Mouse (Mus musculus) brain, embryonic 14.5 days (tissue): ENCODE data around the gene Limch1. TPM values are rescaled to one million over a fixed set of nuclear protein-coding genes. Genes with fewer than 3 reads are reported as not detected.

Source experiments
- DNase-seq: peaks from one replicate; pipeline ENCODE4 v3.0.0-alpha.2; 2011; ENCODE audit warnings: low read depth
- CTCF ChIP-seq: fragments of 200-500 bp; IDR thresholded peaks from 2 replicates; pipeline ENCODE4 v1.5.1; 2012; ENCODE audit warnings: inconsistent platforms, mild to moderate bottlenecking, moderate library complexity, borderline replicate concordance; ENCODE audit not compliant: insufficient read depth, insufficient read length; ENCODE audit errors: extremely low read depth
- POLR2A ChIP-seq: fragments of 200-500 bp; IDR thresholded peaks from 2 replicates; pipeline ENCODE4 v1.6.1; 2012; ENCODE audit warnings: mild to moderate bottlenecking, inconsistent platforms, borderline replicate concordance; ENCODE audit not compliant: poor library complexity, insufficient read depth, insufficient read length, severe bottlenecking; ENCODE audit errors: extremely low read depth
- polyA plus RNA-seq: library from polyadenylated mRNA; depleted of rRNA; stranded (reverse); fragments of >200 nt; gene quantifications from 2 replicates; pipeline ENCODE4 v1.2.3, GENCODE M21; 2012

Gene Limch1
- polyA plus RNA-seq, 1 experiment, result 37.8 TPM

GRCm38 (mm10) chr5:66798591-66799003, 53.0 kb downstream of the Limch1 start:
- TF ChIP-seq CTCF (no peak), POLR2A (no peak)
- DNase-seq, result peak; percentile 53

GRCm38 (mm10) chr5:66800243-66800642, 54.6 kb downstream of the Limch1 start:
- DNase-seq, result no peak
- TF ChIP-seq CTCF, result no peak
- TF ChIP-seq POLR2A, result no peak

- DNase-seq, result no peak
- TF ChIP-seq CTCF (no peak), POLR2A (no peak)
Measured at GRCm38 (mm10) chr5:66800977-66801376, 55.4 kb downstream of the Limch1 start.

GRCm38 (mm10) chr5:66802196-66802595, 56.6 kb downstream of the Limch1 start:
- TF ChIP-seq CTCF, result no peak
- no peak for TF ChIP-seq POLR2A

GRCm38 (mm10) chr5:66806335-66806734, 60.7 kb downstream of the Limch1 start:
- no peak for TF ChIP-seq POLR2A
- no peak for TF ChIP-seq CTCF

More at GRCm38 (mm10) chr5:66802196-66802595, 56.6 kb downstream of the Limch1 start:
- no peak for DNase-seq

GRCm38 (mm10) chr5:66807737-66808136, 62.1 kb downstream of the Limch1 start:
- DNase-seq, result no peak
- TF ChIP-seq CTCF (no peak), POLR2A (no peak)

More at GRCm38 (mm10) chr5:66806335-66806734, 60.7 kb downstream of the Limch1 start:
- DNase-seq, result no peak

- no peak for DNase-seq
- TF ChIP-seq POLR2A (no peak), CTCF (no peak)
Measured at GRCm38 (mm10) chr5:66809016-66809570, 63.5 kb downstream of the Limch1 start.

- peak; percentile 73 for DNase-seq
- TF ChIP-seq CTCF, result no peak
- TF ChIP-seq POLR2A, result no peak
Measured at GRCm38 (mm10) chr5:66810396-66810795, 64.8 kb downstream of the Limch1 start.

- TF ChIP-seq POLR2A, result no peak
- TF ChIP-seq CTCF, result no peak
- DNase-seq, result peak; percentile 80
Measured at GRCm38 (mm10) chr5:66814674-66815073, 69.0 kb downstream of the Limch1 start.

GRCm38 (mm10) chr5:66815877-66816276, 70.2 kb downstream of the Limch1 start:
- peak; percentile 81 for DNase-seq
- TF ChIP-seq CTCF (no peak), POLR2A (no peak)

GRCm38 (mm10) chr5:66816751-66817150, 71.1 kb downstream of the Limch1 start:
- no peak for DNase-seq
- no peak for TF ChIP-seq POLR2A
- no peak for TF ChIP-seq CTCF
